Mouse (Mus musculus) skeletal muscle tissue, adult 2 months (tissue): ENCODE results near the gene Ercc6l.

ENCODE experiments used
- DNase-seq: peaks from one replicate; pipeline ENCODE4 v3.0.0-alpha.2; 2012; ENCODE audit warnings: low read depth, low spot score

The Ercc6l gene

DNA sequence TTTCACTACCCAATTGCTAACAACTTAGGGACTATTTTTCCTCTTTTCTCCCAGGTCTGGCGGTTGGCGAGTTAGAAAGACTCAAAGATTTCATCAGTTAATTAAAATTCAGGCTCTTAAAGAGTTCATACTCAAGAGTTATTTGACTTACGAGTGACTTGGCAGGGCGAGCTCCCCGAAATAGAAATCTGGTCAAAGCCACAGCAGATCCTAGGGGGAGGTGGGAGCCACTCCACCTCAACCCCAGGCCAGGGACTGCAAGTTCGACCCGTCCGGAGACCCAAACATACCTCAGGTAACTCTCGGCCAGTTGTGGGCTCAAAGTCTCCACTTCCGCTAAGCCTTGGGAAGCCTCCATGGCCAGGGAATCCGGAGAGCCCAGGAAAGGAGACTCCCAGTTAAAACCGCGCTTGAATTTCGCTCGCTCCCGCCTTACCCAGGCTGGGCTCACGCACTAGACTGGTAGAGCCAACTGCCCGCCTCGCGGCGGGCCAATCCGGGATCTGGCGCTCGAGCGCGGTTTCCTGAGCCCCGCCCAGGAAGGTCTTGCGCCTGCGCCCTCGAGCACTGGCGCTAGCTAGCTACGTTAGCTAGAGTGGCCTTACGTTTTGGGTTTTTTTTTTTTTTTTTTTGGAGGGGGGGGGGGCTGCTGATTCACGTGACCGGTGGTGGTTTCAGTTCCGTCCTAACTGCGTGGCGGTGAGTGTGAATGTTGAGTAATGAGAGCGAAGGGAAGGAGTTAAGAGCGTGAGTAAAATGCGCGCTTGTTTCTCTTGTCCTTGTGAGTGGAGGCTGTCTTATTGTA is at the start of gene Ercc6l:
Gene Ercc6l, minus strand, starts transcription at position 474 of the 805 bp plus-strand sequence.
- peak; percentile 93 for DNase-seq

DNA sequence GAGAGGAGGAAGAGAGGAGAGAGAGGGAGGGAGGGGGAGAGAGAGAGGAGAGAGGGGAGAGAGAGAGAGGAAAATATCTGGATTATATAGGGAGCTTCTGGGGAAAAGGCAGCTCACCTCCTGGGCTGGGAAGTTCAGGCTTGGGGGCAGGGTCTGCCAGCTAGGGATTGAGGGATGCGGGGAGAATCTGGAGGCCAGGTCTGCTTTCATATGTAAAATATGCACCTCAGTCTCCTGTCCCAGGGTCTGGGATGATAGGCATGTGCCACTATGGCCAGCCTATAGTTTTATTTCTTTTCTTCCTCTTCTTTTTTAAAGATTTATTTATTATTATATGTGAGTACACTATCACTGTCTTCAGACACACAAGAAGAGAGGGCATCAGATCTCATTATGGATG is 33.9 kb upstream of the Ercc6l start:
- DNase-seq, result no peak

GRCm38 (mm10) chrX:102189581-102189980 is 32.7 kb upstream of the Ercc6l start:
- DNase-seq, result no peak

GRCm38 (mm10) chrX:102188712-102189497 is 32.0 kb upstream of the Ercc6l start, which contains the start of gene Rps4x:
TSS of gene Rps4x (minus strand) at chrX:102189394.
- DNase-seq, result peak; percentile 64

DNA sequence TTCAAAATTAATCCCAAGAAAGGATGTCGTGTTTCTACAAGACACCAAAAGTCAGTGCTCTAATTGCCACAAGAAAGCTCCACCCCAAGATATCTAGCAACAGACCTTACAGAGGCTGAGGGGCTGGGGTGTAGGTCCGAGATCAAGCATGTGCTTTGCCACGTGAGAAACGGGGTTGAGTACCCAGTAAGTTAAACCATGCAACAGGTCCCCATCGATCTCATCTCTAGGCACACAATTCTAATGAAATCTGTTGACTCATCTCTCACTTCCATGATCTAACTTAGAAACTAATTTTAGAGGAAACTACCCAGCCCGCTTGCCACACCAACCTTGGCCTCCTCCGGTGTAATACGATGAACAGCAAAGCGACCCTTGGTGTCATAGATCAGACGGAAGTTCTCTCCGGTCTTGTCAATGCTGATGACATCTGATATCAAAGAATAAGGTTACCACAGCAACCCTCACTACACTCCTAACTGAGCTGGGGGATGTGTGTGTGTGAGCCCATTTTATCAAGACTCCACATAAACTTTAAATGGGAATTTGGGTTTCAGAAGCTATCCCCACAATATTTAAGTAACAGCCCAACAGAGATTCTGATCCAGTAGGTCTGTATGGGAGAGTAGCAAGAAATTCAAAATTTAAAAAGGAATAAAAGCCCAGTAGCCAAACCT is 30.3 kb upstream of the Ercc6l start:
- no peak for DNase-seq

GRCm38 (mm10) chrX:102182575-102182974 is 25.7 kb upstream of the Ercc6l start:
- DNase-seq, result no peak

- DNase-seq, result no peak
These were observed 18.8 kb upstream of the Ercc6l start for GRCm38 (mm10) chrX:102175538-102176287.

GRCm38 (mm10) chrX:102170900-102171299 is 14.0 kb upstream of the Ercc6l start:
- no peak for DNase-seq

- no peak for DNase-seq
These were observed 13.2 kb upstream of the Ercc6l start for GRCm38 (mm10) chrX:102170135-102170534.

- no peak for DNase-seq
These were observed 12.8 kb upstream of the Ercc6l start for GRCm38 (mm10) chrX:102169724-102170123.

GRCm38 (mm10) chrX:102166986-102167385 is 10.1 kb upstream of the Ercc6l start:
- no peak for DNase-seq

DNA sequence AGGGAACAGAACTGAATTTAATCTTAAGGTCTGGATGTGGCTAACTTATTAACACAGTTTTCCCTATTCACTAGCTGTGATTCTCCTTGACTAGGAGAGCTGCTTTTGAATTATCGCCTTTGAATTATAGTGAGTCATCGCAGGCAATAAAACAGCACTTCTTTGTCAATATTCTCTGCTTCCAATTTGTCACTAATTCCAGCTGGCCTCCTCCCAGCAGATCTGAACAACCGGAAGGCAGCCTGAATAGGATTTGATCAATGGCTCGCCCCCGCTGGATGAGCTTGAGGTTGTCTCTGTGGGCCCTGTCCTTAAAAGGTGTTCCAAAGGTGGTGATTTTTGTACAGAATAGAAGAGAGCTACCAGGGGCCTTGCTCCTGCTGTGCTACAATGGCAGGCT is 9.6 kb upstream of the Ercc6l start:
- DNase-seq, result no peak

GRCm38 (mm10) chrX:102163529-102163928 is 6.6 kb upstream of the Ercc6l start:
- peak; percentile 52 for DNase-seq

GRCm38 (mm10) chrX:102163096-102163495 is 6.2 kb upstream of the Ercc6l start:
- no peak for DNase-seq

GRCm38 (mm10) chrX:102160528-102160927 is 3.6 kb upstream of the Ercc6l start:
- no peak for DNase-seq

DNA sequence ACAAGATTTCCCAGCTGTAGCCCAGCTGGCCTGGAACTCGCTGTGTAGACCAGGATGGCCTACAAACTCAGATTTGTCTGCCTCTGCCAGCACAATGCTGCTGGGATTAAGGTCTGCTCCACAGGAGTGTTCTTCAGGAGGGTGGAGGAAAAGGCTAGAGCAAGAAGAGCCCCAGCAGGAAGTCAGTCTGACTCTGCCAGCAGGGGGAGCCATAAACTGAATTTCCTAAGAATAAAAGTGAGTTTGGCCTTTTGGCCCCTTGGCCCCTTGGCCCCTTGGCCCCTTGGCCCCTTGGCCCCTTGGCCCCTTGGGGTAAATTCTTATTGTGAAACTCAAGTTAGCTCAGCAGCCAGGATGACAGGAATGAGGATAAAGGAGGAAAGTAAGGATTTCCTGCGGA is 2.9 kb upstream of the Ercc6l start:
- DNase-seq, result no peak

- no peak for DNase-seq
These were observed 516 bp upstream of the Ercc6l start for GRCm38 (mm10) chrX:102157423-102157791.

DNA sequence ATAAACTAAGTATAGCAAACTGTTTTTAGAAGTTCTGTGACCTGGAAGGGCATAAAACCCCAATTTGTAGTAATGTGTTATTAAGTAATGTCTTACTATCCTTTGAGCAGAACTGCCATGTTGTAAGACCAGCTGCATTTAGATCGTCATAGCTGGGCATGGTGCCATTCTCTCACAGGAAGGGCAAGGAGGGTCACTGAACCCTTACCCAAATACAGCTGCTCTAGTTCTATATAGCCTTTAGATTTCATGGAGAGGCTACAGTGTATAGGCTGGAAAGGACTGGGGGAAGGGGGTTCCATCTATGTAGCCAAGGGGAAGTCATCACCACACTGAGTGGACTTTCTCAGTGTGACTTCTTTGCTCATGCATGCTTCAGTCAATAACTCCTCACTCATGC is 15.7 kb downstream of the Ercc6l start:
- no peak for DNase-seq

DNA sequence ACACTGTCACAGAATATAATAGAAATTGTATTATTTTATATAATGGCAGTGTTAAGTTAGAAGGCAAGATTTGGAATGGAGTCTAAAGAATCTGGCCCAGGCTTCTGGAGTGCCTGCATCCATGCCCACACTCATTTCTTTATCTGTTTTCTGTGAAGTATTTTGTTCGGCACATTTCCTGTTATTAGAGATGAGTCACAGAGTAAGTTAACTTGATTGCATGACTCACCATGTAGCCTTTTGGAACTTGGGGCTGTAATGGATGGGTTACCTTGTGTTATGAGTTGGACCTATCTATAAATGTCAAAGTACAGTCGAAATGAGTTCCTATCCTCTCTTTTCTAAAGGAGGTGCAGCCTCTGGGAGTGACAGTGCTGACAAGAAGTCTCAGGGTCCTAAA is 35.6 kb downstream of the Ercc6l start:
- no peak for DNase-seq

- peak; percentile 96 for DNase-seq
These were observed 37.6 kb downstream of the Ercc6l start, which contains the start of gene Pin4 for GRCm38 (mm10) chrX:102119042-102119864. TSS of gene Pin4 (plus strand) at chrX:102119447.

GRCm38 (mm10) chrX:102115676-102116075 is 41.2 kb downstream of the Ercc6l start:
- DNase-seq, result no peak
